Mouse (Mus musculus) cortical plate, adult 2 months (tissue): ENCODE results near the gene Cstb.

ENCODE experiments used
- CTCF ChIP-seq: fragments of 200-500 bp; IDR thresholded peaks from 2 replicates; pipeline ENCODE4 v1.5.1; 2011; ENCODE audit warnings: mild to moderate bottlenecking, control low read depth, low read length; ENCODE audit not compliant: insufficient read depth; ENCODE audit errors: extremely low read depth
- POLR2A ChIP-seq: fragments of 200-500 bp; IDR thresholded peaks from 2 replicates; pipeline ENCODE4 v1.6.1; 2011; ENCODE audit warnings: mild to moderate bottlenecking, low read length, control low read depth; ENCODE audit not compliant: insufficient read depth; ENCODE audit errors: extremely low read depth

DNA sequence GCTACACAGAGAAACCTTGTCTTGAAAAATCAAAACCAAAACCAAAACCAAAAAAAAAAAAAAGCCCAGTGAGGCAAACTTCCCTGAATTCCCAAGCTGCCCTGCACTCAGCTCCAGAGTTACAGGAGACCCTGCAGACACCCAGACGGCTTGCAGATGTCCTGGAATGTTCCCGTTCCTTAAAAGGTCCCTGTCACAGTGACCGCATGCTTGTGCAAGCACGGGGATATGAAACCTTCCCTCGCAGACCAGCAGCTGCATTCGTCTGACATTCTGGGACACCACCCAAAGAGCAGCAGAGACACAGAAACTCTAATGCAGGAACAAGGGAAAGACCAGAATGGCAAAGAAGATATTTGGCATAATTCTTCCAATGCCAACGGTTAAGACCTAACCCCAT is 14.5 kb downstream of the Cstb start:
- no peak for TF ChIP-seq CTCF
- no peak for TF ChIP-seq POLR2A
